Mouse (Mus musculus): ENCODE results near the gene Sh2d1b2.
"Not testable (repeated sequence)": the region's sequence is repeated elsewhere in the genome, so short reads cannot be mapped to it uniquely, and the experiment has no call there.

Sh2d1b2 gene

DNA sequence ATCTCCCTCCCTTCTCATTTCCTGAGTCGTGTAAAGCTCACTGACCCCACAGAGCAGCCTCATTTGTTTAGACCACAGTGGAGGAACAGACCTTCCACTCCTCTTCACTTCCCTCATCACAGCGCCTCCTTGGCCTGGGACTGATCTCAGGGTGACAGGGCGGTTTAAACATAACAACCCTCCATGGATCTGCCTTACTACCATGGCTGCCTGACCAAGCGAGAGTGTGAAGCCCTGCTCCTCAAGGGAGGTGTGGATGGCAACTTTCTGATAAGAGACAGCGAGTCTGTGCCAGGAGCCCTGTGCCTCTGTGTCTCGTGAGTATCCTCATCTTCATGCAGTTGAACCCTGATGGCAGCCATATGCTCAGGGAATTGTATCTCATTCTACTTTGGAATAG, at the start of gene Sh2d1b2:
TSS of gene Sh2d1b2 (plus strand) at position 62 of the 400 bp plus-strand sequence.
- POLR2A ChIA-PET, CTCF ChIA-PET: not testable (repeated sequence)

GRCm38 (mm10) chr1:170185137-170185536, 47.4 kb upstream of the Sh2d1b2 start:
- ChIA-PET POLR2A (no interaction called here), CTCF (interaction anchor here in 1 of 4 experiments (0.7 kb wide), 2 partner anchors 15 to 34 kb away, joined by 3 read pairs; no protein-coding TSS in a partner anchor)

GRCm38 (mm10) chr1:170186531-170186930, 46.0 kb upstream of the Sh2d1b2 start:
- ChIA-PET CTCF (interaction anchor here in 1 of 4 experiments (1.1 kb wide), 1 partner anchor 12 kb away, joined by 3 read pairs; the partner anchor contains the start of gene Uap1), POLR2A (interaction anchor here in 2 of 4 experiments (0.9 to 1.7 kb wide), 3 partner anchors 9 to 11 kb away, joined by 3 to 9 read pairs (median 3); partner anchors contain the start of gene Uap1 (in 1 of the 2))

- POLR2A ChIA-PET, result interaction anchor here in 1 of 4 experiments (1.2 kb wide), 1 partner anchor 37 kb away, joined by 3 read pairs; no protein-coding TSS in a partner anchor
- CTCF ChIA-PET, result no interaction called here
Observed at GRCm38 (mm10) chr1:170188601-170189000, 43.9 kb upstream of the Sh2d1b2 start.

GRCm38 (mm10) chr1:170190225-170190624, 42.3 kb upstream of the Sh2d1b2 start:
- CTCF ChIA-PET, result no interaction called here
- POLR2A ChIA-PET, result interaction anchor here in 2 of 4 experiments (0.6 to 2.6 kb wide), 3 partner anchors 15 to 249 kb away, joined by 5 to 9 read pairs (median 6); partner anchors contain the start of gene Uap1 (in 1 of the 2)

DNA sequence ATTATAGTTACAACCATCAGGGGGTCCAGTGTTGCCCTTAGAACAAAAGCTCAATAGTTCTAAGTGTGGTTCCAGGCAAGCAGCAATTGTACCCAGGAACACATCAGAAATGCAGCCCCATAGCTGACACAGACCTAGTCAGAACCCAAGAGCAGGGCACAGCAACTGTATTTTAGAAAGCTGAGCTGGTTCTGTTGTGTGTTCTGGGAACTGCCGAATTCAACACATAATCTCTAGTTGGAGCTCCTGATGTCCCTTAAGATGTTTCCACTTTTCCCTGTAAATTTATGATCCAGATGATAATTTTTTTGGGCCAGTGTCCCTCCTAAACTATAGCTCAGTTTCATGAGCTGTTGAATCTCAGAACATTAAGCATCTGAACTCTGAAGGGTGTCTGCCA, 40.6 kb upstream of the Sh2d1b2 start:
- ChIA-PET CTCF (interaction anchor here in 3 of 4 experiments (0.5 to 1.6 kb wide), 6 partner anchors 8 to 151 kb away, joined by 3 to 14 read pairs (median 4); no protein-coding TSS in a partner anchor), POLR2A (interaction anchor here in 2 of 4 experiments (0.6 to 2.7 kb wide), 4 partner anchors 9 to 26 kb away, joined by 3 to 17 read pairs (median 5); no protein-coding TSS in a partner anchor)

DNA sequence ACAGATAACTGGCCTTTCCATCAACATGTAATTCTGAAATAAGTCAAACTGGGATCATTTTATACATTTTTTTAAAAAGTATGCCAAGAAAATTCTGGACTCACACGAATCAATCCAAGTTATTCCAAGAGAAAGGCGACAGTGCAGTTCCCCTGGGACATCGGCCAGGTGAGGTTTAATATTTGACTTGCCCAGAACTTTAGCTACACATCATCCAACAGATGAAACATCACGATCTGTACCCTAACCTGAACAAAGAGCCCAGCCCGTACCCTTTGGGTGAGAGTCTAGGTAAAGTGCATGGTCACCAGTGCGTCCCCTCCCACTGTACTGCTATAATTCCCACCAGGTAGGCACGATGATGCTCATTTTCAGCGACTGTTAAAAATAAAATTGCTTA, 36.3 kb upstream of the Sh2d1b2 start:
- CTCF ChIA-PET, result no interaction called here
- POLR2A ChIA-PET, result interaction anchor here in 1 of 4 experiments (0.8 to 1.5 kb wide), 2 partner anchors 10 to 25 kb away, joined by 3 read pairs; no protein-coding TSS in a partner anchor

- POLR2A ChIA-PET, result interaction anchor here in 2 of 4 experiments (0.7 to 2.3 kb wide), 9 partner anchors 9 to 290 kb away, joined by 3 to 17 read pairs (median 3); partner anchors contain the start of gene Uap1 (in 1 of the 2)
- CTCF ChIA-PET, result interaction anchor here (0.6 to 1.9 kb wide), 14 partner anchors 9 to 413 kb away, joined by 3 to 14 read pairs (median 4); partner anchors contain the start of gene Nos1ap (in 1 of the 4)
Observed at GRCm38 (mm10) chr1:170200379-170200778, 32.2 kb upstream of the Sh2d1b2 start.

GRCm38 (mm10) chr1:170206395-170206794, 26.2 kb upstream of the Sh2d1b2 start:
- CTCF ChIA-PET, result no interaction called here
- POLR2A ChIA-PET, result interaction anchor here in 1 of 4 experiments (1.0 kb wide), 1 partner anchor 379 kb away, joined by 3 read pairs; no protein-coding TSS in a partner anchor

DNA sequence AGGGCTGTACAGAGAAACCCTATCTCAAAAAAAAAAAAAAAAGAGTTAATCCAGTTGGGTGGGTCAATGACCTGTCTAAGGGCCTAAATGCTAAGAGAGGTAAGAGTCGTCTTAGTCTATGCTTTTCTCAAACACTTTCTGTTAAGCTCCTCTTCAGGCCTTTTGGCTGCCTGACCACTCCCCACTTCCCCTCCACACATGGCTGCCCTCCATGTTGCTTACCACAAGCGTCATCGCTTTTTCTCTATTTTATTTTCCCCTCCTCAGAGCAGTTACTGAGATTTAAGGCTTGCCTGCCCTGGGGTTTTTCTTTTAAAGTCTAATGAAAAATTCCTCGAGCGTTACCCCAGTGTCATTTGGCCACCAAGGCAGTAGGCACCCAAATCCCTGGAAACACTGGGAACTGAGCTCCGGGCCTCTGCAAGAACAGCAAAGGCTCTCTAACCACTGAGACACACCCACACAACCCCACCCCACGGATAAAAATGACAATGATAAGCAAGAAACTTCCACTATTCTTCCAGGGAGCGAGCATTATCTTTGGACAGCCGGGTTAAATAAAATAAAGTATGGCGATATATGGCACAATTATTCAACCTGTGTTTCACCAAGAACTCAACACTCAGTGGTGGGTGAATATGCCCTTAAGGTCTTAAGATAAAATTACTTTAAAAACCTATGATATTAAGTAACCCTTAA, 19.2 kb upstream of the Sh2d1b2 start:
- POLR2A ChIA-PET, result interaction anchor here in 1 of 4 experiments (0.6 to 0.7 kb wide), 2 partner anchors 9 to 1733 kb away, joined by 3 to 6 read pairs; no protein-coding TSS in a partner anchor
- CTCF ChIA-PET, result no interaction called here

GRCm38 (mm10) chr1:170214383-170214756, 18.2 kb upstream of the Sh2d1b2 start:
- ChIA-PET POLR2A (interaction anchor here in 1 of 4 experiments (0.9 kb wide), 1 partner anchor 16 kb away, joined by 3 read pairs; no protein-coding TSS in a partner anchor), CTCF (no interaction called here)

GRCm38 (mm10) chr1:170214757-170215522, 17.6 kb upstream of the Sh2d1b2 start, which contains the start of gene Uhmk1:
TSS of gene Uhmk1 (minus strand) at chr1:170215397.
- ChIA-PET POLR2A (interaction anchor here in 2 of 4 experiments (0.5 to 0.9 kb wide), 2 partner anchors 17 to 40 kb away, joined by 3 read pairs; partner anchors contain the start of gene Uap1 (in 1 of the 2)), CTCF (no interaction called here)

DNA sequence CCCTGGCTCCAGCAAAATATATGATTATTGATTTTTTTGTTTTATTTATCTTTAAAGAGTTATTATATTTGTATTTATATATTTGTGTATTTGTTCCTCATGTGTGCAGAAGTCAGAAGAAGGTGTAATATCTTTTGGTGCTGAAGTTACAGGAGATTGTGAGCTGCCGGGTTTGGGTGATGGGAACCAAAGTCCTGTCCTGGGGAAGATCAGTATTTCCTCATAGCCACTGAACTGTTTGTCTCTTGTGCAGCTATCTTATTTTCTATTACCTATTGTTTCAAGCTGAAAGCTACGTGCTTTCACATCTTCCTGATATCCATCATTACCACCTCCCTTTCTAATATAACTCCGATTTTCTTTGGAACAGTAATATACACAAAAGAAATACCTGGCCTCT, 17.0 kb upstream of the Sh2d1b2 start:
- ChIA-PET CTCF (no interaction called here), POLR2A (interaction anchor here in 2 of 4 experiments (0.5 to 1.1 kb wide), 2 partner anchors 15 to 41 kb away, joined by 3 read pairs; partner anchors contain the start of gene Uap1 (in 1 of the 2))

- ChIA-PET CTCF (interaction anchor here (0.5 to 3.0 kb wide), 9 partner anchors 27 to 395 kb away, joined by 3 to 16 read pairs (median 4); no protein-coding TSS in a partner anchor), POLR2A (interaction anchor here in 1 of 4 experiments (1.4 kb wide), 1 partner anchor 62 kb away, joined by 4 read pairs; no protein-coding TSS in a partner anchor)
Observed at GRCm38 (mm10) chr1:170218091-170218884, 14.3 kb upstream of the Sh2d1b2 start.

- ChIA-PET POLR2A (no interaction called here), CTCF (no interaction called here)
Observed at GRCm38 (mm10) chr1:170220351-170220750, 12.2 kb upstream of the Sh2d1b2 start.

- POLR2A ChIA-PET, result interaction anchor here in 1 of 4 experiments (1.2 kb wide), 1 partner anchor 42 kb away, joined by 5 read pairs; no protein-coding TSS in a partner anchor
- CTCF ChIA-PET, result no interaction called here
Observed at GRCm38 (mm10) chr1:170223276-170223675, 9.3 kb upstream of the Sh2d1b2 start.

DNA sequence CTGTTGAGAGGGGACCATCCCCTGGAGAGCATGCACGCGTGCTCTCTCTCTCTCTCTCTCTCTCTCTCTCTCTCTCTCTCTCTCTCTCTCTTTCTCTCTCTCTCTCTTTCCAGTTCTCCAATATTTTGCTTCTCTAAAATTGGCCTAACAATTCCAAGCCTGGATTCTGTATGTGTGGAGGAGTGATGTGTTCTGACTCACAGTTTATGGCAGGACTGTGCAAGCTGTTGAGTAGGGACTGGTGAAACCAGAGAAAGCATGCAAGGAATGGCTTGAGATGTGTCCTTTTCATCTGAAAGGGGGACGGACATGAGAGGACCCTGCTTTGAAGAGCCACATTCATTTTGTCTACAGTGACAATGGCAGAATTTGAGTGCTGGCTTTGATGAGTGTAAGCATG, 12.5 kb downstream of the Sh2d1b2 start:
- POLR2A ChIA-PET, result no interaction called here
- CTCF ChIA-PET, result no interaction called here

- ChIA-PET CTCF (no interaction called here), POLR2A (interaction anchor here in 1 of 4 experiments (0.8 kb wide), 1 partner anchor 155 kb away, joined by 3 read pairs; no protein-coding TSS in a partner anchor)
Observed at GRCm38 (mm10) chr1:170254893-170255559, 22.5 kb downstream of the Sh2d1b2 start.

All from embryonic stem cell, embryonic (primary cell).